Mouse (Mus musculus): ENCODE data around the gene Rhobtb1. TPM values are rescaled to one million over a fixed set of nuclear protein-coding genes. Genes with fewer than 3 reads are reported as not detected.

Rhobtb1 gene
- polyA plus RNA-seq, 1 experiment, result 10.8 TPM

DNA sequence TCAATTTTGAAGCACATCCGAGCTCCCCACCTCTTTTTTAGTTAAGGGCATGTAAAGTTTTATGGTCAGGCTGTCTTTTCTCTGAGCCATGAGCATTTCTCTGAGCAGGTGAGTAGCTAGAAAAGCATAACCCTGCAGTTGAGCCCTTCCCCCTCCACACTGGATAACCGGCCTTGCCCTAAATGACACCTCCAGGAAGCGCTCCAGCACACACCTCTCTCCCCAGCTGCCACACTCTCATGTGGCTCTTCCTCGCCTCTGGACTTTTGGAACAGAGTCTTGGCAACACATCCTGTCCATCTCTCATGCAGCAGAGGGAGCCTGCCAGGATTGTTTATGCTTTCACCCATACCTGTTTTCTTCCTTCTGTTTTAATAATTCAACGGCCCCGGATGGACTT lies 69.1 kb downstream of the Rhobtb1 start:
- no peaks in the 10 kb centered on the region for H3K36me3 ChIP-seq (ENCODE audit: control insufficient read depth, insufficient read depth, low read length)
- no peak overlapping the region for H3K27ac ChIP-seq (ENCODE audit: insufficient read depth, low read length)
- peaks cover 14% of the 10 kb centered on the region for H3K4me1 ChIP-seq (ENCODE audit: control insufficient read depth, insufficient read depth, insufficient read length)
- TF ChIP-seq POLR2A (IDR thresholded peaks at IDR 0.05; ENCODE audit: low read depth, low read length) (no peak), CTCF (IDR thresholded peaks at IDR 0.05; ENCODE audit: extremely low read depth, insufficient read depth, insufficient read length, insufficient replicate concordance) (no peak)
- no peak for DNase-seq (ENCODE audit: low read depth in 1 of 2, low spot score in 2 of 2)
- WGBS, result 81% methylated on average over 6 of the region's 6 CpGs
- H3K27me3 ChIP-seq (ENCODE audit: control insufficient read depth, insufficient read depth, low read length), result no peaks in the 10 kb centered on the region
- H3K4me3 ChIP-seq (ENCODE audit: extremely low read depth, insufficient read depth, insufficient read length), result no peak overlapping the region

DNA sequence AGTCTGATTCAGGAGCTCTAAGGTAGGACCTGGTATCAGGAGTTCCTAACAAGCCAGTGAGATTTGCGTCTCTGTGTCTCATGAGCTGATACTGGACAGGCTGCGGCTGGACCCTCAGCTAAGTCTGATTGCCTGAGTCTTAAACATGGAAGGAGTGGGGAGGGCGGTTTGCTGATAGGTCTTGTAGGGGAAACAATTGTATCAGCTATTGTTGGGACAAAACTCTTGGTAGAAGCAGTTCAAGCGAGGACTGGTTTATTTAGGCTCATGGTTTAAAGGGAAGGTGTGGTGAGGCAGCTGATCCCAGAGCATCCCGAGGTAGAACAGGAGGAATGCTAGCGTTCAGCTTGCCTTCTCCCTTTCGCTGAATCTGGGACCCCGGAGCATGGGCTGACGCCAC lies 69.9 kb downstream of the Rhobtb1 start:
- TF ChIP-seq POLR2A (IDR thresholded peaks at IDR 0.05; ENCODE audit: low read depth, low read length) (no peak), CTCF (IDR thresholded peaks at IDR 0.05; ENCODE audit: extremely low read depth, insufficient read depth, insufficient read length, insufficient replicate concordance) (no peak)
- H3K27me3 ChIP-seq (ENCODE audit: control insufficient read depth, insufficient read depth, low read length), result no peaks in the 10 kb centered on the region
- H3K4me3 ChIP-seq (ENCODE audit: extremely low read depth, insufficient read depth, insufficient read length), result no peak overlapping the region
- WGBS, result 93% methylated on average over 9 of the region's 9 CpGs
- H3K27ac ChIP-seq (ENCODE audit: insufficient read depth, low read length), result no peak overlapping the region
- no peak for DNase-seq (ENCODE audit: low read depth in 1 of 2, low spot score in 2 of 2)
- H3K4me1 ChIP-seq (ENCODE audit: control insufficient read depth, insufficient read depth, insufficient read length), result peaks cover 14% of the 10 kb centered on the region
- H3K36me3 ChIP-seq (ENCODE audit: control insufficient read depth, insufficient read depth, low read length), result no peaks in the 10 kb centered on the region

DNA sequence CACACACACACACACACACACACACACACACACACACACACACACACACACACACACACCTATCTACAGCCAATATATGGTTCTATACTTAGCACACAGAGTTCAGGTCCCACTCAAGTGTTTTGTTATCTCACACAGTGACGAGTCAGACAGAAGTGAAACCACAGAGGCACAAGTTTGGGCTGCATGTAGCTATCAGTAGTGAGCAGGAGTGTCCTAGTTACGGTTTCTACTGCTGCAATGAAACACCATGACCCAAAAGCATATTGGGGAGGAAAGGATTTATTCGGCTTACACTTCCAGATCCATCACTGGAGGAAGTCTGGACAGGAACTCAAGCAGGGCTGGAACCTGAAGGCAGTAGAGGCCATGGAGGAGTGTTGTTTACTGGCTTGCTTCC lies 70.7 kb downstream of the Rhobtb1 start:
- Histone ChIP-seq H3K4me3 (ENCODE audit: extremely low read depth, insufficient read depth, insufficient read length) (no peak overlapping the region), H3K27me3 (ENCODE audit: control insufficient read depth, insufficient read depth, low read length) (no peaks in the 10 kb centered on the region), H3K36me3 (ENCODE audit: control insufficient read depth, insufficient read depth, low read length) (no peaks in the 10 kb centered on the region), H3K4me1 (ENCODE audit: control insufficient read depth, insufficient read depth, insufficient read length) (peaks cover 14% of the 10 kb centered on the region), H3K27ac (ENCODE audit: insufficient read depth, low read length) (no peak overlapping the region)
- WGBS, result 26% methylated on average over 3 of the region's 3 CpGs
- no peak for DNase-seq (ENCODE audit: low read depth in 1 of 2, low spot score in 2 of 2)
- TF ChIP-seq CTCF (IDR thresholded peaks at IDR 0.05; ENCODE audit: extremely low read depth, insufficient read depth, insufficient read length, insufficient replicate concordance), result no peak
- TF ChIP-seq POLR2A (IDR thresholded peaks at IDR 0.05; ENCODE audit: low read depth, low read length), result no peak

DNA sequence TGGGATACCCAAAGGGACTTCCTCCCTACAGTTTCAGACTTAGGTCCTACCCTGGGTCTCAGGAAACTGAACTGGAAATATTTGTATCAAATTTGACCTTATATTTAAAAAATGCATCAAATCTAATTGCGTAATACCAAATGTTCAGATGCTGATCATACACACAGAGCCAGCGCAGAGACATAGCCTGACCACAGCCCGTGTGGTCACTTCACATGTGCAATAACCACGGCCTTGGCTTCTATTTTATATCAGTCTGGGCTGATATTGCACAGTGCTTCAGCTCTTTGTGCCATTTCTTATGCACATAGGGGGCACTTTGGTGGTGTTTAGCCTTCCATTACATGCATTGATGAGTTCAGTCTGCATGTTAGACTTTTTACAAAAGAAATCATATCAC lies 72.0 kb downstream of the Rhobtb1 start:
- TF ChIP-seq CTCF (IDR thresholded peaks at IDR 0.05; ENCODE audit: extremely low read depth, insufficient read depth, insufficient read length, insufficient replicate concordance) (no peak), POLR2A (IDR thresholded peaks at IDR 0.05; ENCODE audit: low read depth, low read length) (no peak)

DNA sequence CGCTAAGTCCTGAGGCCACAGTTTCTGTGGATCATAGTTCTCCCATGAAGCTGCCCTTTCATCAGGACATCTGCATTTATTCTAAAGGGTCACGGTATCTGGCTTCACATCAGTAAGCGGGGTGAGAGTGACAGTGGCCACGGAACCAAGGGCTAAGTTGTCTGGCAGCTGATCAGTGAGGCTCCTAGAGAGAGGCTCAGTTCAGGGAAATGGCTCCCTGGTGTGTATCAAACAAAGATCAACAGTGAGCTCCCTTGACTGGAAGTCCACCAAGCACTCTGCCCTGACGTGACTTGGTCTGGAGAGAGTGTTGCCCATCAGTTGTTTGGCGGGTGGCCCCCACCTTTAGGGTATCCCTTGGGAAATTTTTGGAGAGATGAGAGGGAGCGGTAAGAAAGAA lies 73.0 kb downstream of the Rhobtb1 start:
- Histone ChIP-seq H3K27me3 (ENCODE audit: control insufficient read depth, insufficient read depth, low read length) (no peaks in the 10 kb centered on the region), H3K36me3 (ENCODE audit: control insufficient read depth, insufficient read depth, low read length) (no peaks in the 10 kb centered on the region), H3K4me3 (ENCODE audit: extremely low read depth, insufficient read depth, insufficient read length) (no peak overlapping the region), H3K4me1 (ENCODE audit: control insufficient read depth, insufficient read depth, insufficient read length) (peaks cover 9% of the 10 kb centered on the region), H3K27ac (ENCODE audit: insufficient read depth, low read length) (no peak overlapping the region)
- TF ChIP-seq CTCF (IDR thresholded peaks at IDR 0.05; ENCODE audit: extremely low read depth, insufficient read depth, insufficient read length, insufficient replicate concordance) (no peak), POLR2A (IDR thresholded peaks at IDR 0.05; ENCODE audit: low read depth, low read length) (no peak)
- DNase-seq (ENCODE audit: low read depth in 1 of 2, low spot score in 2 of 2), result no peak
- 87% methylated on average over 7 of the region's 7 CpGs for WGBS

More for the DNA sequence above, 72.0 kb downstream of the Rhobtb1 start:
- no peak overlapping the region for H3K4me3 ChIP-seq (ENCODE audit: extremely low read depth, insufficient read depth, insufficient read length)
- 86% methylated on average over 4 of the region's 4 CpGs for WGBS
- DNase-seq (ENCODE audit: low read depth in 1 of 2, low spot score in 2 of 2), result no peak
- no peaks in the 10 kb centered on the region for H3K27me3 ChIP-seq (ENCODE audit: control insufficient read depth, insufficient read depth, low read length)
- no peak overlapping the region for H3K27ac ChIP-seq (ENCODE audit: insufficient read depth, low read length)
- no peaks in the 10 kb centered on the region for H3K36me3 ChIP-seq (ENCODE audit: control insufficient read depth, insufficient read depth, low read length)
- H3K4me1 ChIP-seq (ENCODE audit: control insufficient read depth, insufficient read depth, insufficient read length), result peaks cover 9% of the 10 kb centered on the region

DNA sequence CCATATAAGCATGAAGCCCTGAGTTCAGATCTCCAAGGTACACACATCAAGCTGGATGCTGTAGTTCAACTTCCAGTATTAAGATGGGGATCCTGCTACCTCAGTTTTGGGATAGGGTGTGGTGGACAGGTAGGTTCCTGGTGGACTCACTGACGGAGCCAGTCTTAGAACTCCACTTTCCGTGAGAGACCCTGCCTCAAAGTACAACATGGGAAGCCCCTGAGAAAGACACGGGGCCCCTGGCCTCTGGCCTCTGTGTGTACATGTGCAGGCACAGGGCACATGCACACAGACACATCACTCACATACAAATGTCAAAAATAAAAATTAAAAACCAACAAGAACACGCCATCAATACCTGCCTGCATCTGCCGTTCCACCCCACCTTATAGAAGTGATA lies 74.2 kb downstream of the Rhobtb1 start:
- no peak for TF ChIP-seq CTCF (IDR thresholded peaks at IDR 0.05; ENCODE audit: extremely low read depth, insufficient read depth, insufficient read length, insufficient replicate concordance)
- TF ChIP-seq POLR2A (IDR thresholded peaks at IDR 0.05; ENCODE audit: low read depth, low read length), result no peak
- no peaks in the 10 kb centered on the region for H3K27me3 ChIP-seq (ENCODE audit: control insufficient read depth, insufficient read depth, low read length)
- H3K36me3 ChIP-seq (ENCODE audit: control insufficient read depth, insufficient read depth, low read length), result no peaks in the 10 kb centered on the region
- DNase-seq (ENCODE audit: low read depth in 1 of 2, low spot score in 2 of 2), result no peak
- H3K4me1 ChIP-seq (ENCODE audit: control insufficient read depth, insufficient read depth, insufficient read length), result peaks cover 7% of the 10 kb centered on the region
- H3K4me3 ChIP-seq (ENCODE audit: extremely low read depth, insufficient read depth, insufficient read length), result no peak overlapping the region
- 90% methylated on average over 5 of the region's 5 CpGs for WGBS
- H3K27ac ChIP-seq (ENCODE audit: insufficient read depth, low read length), result no peak overlapping the region

DNA sequence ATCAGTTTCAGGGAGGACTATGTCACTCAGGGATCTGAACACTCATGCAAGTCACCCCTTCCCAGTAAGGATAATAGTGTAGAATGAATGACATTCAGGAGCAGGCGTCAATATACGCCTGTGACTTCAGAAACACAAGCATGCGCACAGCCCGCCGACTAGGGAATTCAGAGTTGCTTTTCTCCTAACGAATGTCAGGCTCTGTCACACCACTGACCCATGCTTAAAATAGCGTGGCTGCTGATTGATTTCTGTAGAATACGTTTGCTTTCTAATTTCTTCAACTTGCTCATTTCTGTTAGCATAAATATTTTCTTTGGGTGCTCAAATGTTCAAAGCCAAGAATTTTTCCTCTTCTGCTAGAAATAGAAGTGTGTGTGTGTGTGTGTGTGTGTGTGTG lies 74.7 kb downstream of the Rhobtb1 start:
- Histone ChIP-seq H3K27me3 (ENCODE audit: control insufficient read depth, insufficient read depth, low read length) (no peaks in the 10 kb centered on the region), H3K4me3 (ENCODE audit: extremely low read depth, insufficient read depth, insufficient read length) (no peak overlapping the region), H3K4me1 (ENCODE audit: control insufficient read depth, insufficient read depth, insufficient read length) (peaks cover 7% of the 10 kb centered on the region), H3K36me3 (ENCODE audit: control insufficient read depth, insufficient read depth, low read length) (no peaks in the 10 kb centered on the region), H3K27ac (ENCODE audit: insufficient read depth, low read length) (no peak overlapping the region)
- 92% methylated on average over 8 of the region's 8 CpGs for WGBS
- no peak for DNase-seq (ENCODE audit: low read depth in 1 of 2, low spot score in 2 of 2)
- TF ChIP-seq CTCF (IDR thresholded peaks at IDR 0.05; ENCODE audit: extremely low read depth, insufficient read depth, insufficient read length, insufficient replicate concordance), result no peak
- no peak for TF ChIP-seq POLR2A (IDR thresholded peaks at IDR 0.05; ENCODE audit: low read depth, low read length)
